Mouse (Mus musculus) kidney, postnatal 0 days (tissue): Measurements from ENCODE around the gene Pcgf6. TPM values are rescaled to one million over a fixed set of nuclear protein-coding genes. Genes with fewer than 3 reads are reported as not detected.
A peak's percentile ranks its signal among the peaks of the same experiment; 100 is the strongest.
"Not testable (repeated sequence)": the region's sequence is repeated elsewhere in the genome, so short reads cannot be mapped to it uniquely, and the experiment has no call there.

Experiments
- ATAC-seq: fragments of 200-750 bp; cut with Nextera tagmentation; replicated peaks from 2 replicates; pipeline ENCODE4 v1.8.0; 2017; ENCODE audit warnings: low read depth, moderate number of reproducible peaks, moderate TSS enrichment, moderate library complexity; ENCODE audit not compliant: low FRiP score
- DNase-seq: peaks from one replicate; pipeline ENCODE4 v3.0.0-alpha.2; 2016; ENCODE audit warnings: low spot score
- H3K27ac ChIP-seq: fragments of 300-500 bp; sonication (generic); 2 replicates; pipeline ENCODE4 v1.5.1; 2014; ENCODE audit warnings: mild to moderate bottlenecking
- H3K27me3 ChIP-seq: fragments of 300-500 bp; sonication (generic); 2 replicates; pipeline ENCODE4 v1.6.1; 2014; ENCODE audit warnings: low read length, mixed read lengths; ENCODE audit not compliant: insufficient read depth
- H3K36me3 ChIP-seq: fragments of 300-500 bp; sonication (generic); 2 replicates; pipeline ENCODE4 v1.6.1; 2014; ENCODE audit warnings: low read length, mixed read lengths; ENCODE audit not compliant: insufficient read depth
- H3K4me1 ChIP-seq: fragments of 300-500 bp; sonication (generic); replicated peaks from 2 replicates; pipeline ENCODE4 v1.6.1; 2014; ENCODE audit warnings: antibody characterized with exemption, low read length, mixed read lengths; ENCODE audit not compliant: insufficient read depth
- H3K4me2 ChIP-seq: fragments of 300-500 bp; sonication (generic); 2 replicates; pipeline ENCODE4 v1.6.1; 2014; ENCODE audit warnings: mild to moderate bottlenecking, low read length, moderate library complexity, mixed read lengths
- H3K4me3 ChIP-seq: fragments of 300-500 bp; sonication (generic); replicated peaks from 2 replicates; pipeline ENCODE4 v1.5.1; 2014; ENCODE audit warnings: low read depth, low read length
- H3K9ac ChIP-seq: fragments of 300-500 bp; sonication (generic); 2 replicates; pipeline ENCODE4 v1.6.1; 2014; ENCODE audit warnings: low read depth, low read length
- H3K9me3 ChIP-seq: fragments of 300-500 bp; sonication (generic); replicated peaks from 2 replicates; pipeline ENCODE4 v1.6.1; 2016; ENCODE audit warnings: low read length, inconsistent platforms, mixed read lengths
- CTCF ChIP-seq: IDR thresholded peaks from 2 replicates; pipeline ENCODE4 v1.5.1; 2016; ENCODE audit warnings: antibody characterized with exemption, low read depth, mild to moderate bottlenecking, moderate library complexity
- WGBS: fragments of 180-500 bp; shearing (Covaris S2); extraction: QIAGEN DNeasy Blood & Tissue Kit; methylation state at CpG from one replicate; pipeline ENCODE4 v1.1.7; 2014; 5-methylcytosine and 5-hydroxymethylcytosine counted together
- polyA plus RNA-seq: library from polyadenylated mRNA; unstranded; fragments of >200 nt; fragmentation: Nextera tagmentation; extraction: Ambion mirVana; gene quantifications from 2 replicates; pipeline ENCODE4 v1.2.1, GENCODE M21; 2015

Pcgf6 gene
- polyA plus RNA-seq, 1 experiment from 2014 or later: 19.2 TPM

DNA sequence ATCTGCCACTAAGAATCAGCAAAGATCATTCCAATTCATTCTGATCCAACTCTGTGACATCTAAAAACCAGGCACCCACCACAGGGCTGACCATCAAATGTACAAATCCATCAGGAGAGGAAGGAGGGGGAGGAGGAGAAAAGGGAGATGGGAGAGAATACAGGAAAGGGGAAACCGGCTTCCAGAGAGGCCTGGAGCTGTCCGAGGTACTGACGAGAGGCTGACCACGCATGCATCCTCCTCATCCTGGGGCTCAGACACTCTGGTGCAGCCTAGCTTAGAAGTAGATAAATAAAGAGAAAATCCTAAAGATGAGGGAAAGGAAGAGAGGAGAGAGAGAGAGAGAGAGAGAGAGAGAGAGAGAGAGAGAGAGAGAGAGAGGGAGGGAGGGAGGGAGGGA is 44.4 kb downstream of the Pcgf6 start:
- DNase-seq (peak; percentile 82), ATAC-seq (no peak)
- no peaks in the 10 kb centered on the region for H3K36me3 ChIP-seq
- H3K9me3 ChIP-seq: no peaks in the 10 kb centered on the region
- H3K27ac ChIP-seq: no peak overlapping the region
- no peak overlapping the region for H3K4me2 ChIP-seq
- H3K27me3 ChIP-seq: no peaks in the 10 kb centered on the region
- WGBS: 1% methylated on average over 4 of the region's 4 CpGs
- H3K9ac ChIP-seq: no peak overlapping the region
- H3K4me1 ChIP-seq: no peaks in the 10 kb centered on the region
- H3K4me3 ChIP-seq: no peak overlapping the region
- TF ChIP-seq CTCF: no peak

DNA sequence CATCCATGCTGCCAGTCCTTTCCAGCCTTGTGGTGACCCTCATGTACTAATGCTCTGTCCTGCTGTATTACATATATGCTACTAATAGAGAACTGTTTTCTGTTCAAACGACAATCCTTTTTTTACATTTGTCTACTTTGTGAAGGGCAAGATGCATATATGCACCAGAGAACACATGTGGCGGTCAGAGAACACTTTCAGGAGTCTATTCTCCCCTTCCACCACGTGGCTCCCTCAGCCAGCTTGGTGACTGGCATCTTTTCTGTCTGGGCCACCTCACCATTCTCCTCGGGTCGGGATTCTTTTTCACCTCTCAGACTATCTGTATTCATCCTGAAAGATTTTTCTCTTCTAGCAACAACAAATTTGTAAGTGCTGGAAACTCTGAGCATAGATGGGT is 44.8 kb downstream of the Pcgf6 start:
- DNase-seq (no peak), ATAC-seq (no peak)
- H3K4me1 ChIP-seq: no peaks in the 10 kb centered on the region
- no peaks in the 10 kb centered on the region for H3K9me3 ChIP-seq
- H3K9ac ChIP-seq: no peak overlapping the region
- no peak for TF ChIP-seq CTCF
- no peaks in the 10 kb centered on the region for H3K27me3 ChIP-seq
- WGBS: 58% methylated on average over 5 of the region's 5 CpGs
- no peak overlapping the region for H3K4me3 ChIP-seq
- H3K27ac ChIP-seq: no peak overlapping the region
- H3K36me3 ChIP-seq: no peaks in the 10 kb centered on the region
- H3K4me2 ChIP-seq: no peak overlapping the region

DNA sequence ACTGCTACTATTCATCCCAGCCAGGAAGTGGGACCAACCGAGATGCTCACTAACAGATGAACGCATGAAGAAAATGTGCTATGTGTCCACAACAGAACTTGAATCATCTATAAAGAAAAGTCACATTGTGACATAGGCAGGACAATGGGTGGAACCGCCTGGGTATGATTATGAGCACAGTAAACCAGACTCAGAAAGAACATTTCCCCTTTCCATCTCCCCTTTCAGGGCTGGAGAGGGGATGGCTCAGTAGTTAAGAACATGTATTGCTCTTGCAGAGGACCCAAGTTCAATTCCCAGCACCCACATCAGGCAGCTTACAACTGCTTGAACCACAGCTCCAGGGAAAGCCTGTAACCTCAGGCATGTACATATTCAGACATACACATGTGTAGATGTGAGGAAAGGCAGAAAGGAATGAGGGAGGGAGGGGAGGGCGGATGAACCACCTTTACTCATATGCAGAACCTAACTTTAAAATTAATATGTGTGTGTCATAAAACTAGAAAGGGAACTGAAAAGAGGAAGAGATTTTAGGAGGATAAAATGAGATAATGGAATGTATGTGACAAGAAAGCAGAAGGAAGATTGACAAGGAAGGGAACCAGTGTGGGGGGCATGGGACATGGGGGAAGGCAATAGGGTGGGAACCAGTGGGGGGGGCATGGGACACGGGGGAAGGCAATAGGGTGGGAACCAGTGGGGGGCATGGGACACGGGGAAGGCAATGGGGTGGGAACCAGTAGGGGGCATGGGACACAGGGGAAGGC is 46.8 kb downstream of the Pcgf6 start:
- Histone ChIP-seq H3K4me3 (no peak overlapping the region), H3K9me3 (no peaks in the 10 kb centered on the region), H3K9ac (no peak overlapping the region), H3K4me1 (no peaks in the 10 kb centered on the region), H3K27me3 (no peaks in the 10 kb centered on the region), H3K36me3 (no peaks in the 10 kb centered on the region), H3K27ac (no peak overlapping the region), H3K4me2 (no peak overlapping the region)
- 77% methylated on average over 6 of the region's 6 CpGs for WGBS
- TF ChIP-seq CTCF: no peak
- ATAC-seq (no peak), DNase-seq (no peak)

DNA sequence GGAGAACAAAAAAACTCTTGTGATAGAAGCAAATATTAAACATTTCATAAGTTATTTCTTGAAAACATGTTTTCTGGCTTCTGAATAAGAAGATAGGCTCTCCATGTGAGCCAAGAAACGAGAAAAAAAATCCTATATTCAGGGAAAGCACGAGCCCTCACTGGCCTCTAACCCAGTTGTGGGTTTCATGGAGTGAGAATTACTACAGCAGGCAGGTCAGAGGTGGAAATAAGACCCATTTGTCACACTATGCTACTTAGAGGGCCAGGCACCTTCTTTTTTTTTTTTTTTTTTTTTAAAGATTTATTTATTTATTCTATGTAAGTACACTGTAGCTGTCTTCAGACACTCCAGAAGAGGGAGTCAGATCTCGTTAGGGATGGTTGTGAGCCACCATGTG is 50.3 kb downstream of the Pcgf6 start:
- not testable (repeated sequence) for H3K27ac ChIP-seq, H3K4me3 ChIP-seq, H3K36me3 ChIP-seq, ATAC-seq, H3K4me2 ChIP-seq, H3K4me1 ChIP-seq, H3K9me3 ChIP-seq, H3K9ac ChIP-seq, H3K27me3 ChIP-seq, DNase-seq
- 55% methylated on average over 2 of the region's 3 CpGs for WGBS

DNA sequence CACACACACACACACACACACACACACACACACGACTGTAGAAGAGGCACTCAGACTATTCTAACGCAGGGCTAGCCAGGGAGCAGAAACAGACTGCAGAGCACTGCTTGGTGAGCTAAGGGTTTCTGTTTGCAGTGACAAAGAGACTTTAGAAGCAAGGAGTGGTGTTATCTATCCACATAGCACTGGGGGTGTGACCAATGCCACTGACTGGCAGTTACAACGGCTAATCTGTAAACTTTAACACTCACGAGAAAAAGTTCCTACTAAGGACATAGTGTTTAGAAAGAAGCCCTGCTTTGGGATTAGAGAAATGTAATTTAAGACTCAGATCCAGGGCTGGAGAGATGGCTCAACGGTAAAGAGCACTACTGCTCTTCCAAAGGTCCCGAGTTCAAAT is 51.0 kb downstream of the Pcgf6 start:
- H3K36me3 ChIP-seq: no peaks in the 10 kb centered on the region
- no peaks in the 10 kb centered on the region for H3K4me1 ChIP-seq
- H3K27me3 ChIP-seq: no peaks in the 10 kb centered on the region
- no peak overlapping the region for H3K4me3 ChIP-seq
- ATAC-seq (no peak), DNase-seq (no peak)
- H3K9ac ChIP-seq: no peak overlapping the region
- no peak for TF ChIP-seq CTCF
- H3K27ac ChIP-seq: no peak overlapping the region
- H3K4me2 ChIP-seq: no peak overlapping the region
- H3K9me3 ChIP-seq: no peaks in the 10 kb centered on the region
- 84% methylated on average over 6 of the region's 6 CpGs for WGBS

DNA sequence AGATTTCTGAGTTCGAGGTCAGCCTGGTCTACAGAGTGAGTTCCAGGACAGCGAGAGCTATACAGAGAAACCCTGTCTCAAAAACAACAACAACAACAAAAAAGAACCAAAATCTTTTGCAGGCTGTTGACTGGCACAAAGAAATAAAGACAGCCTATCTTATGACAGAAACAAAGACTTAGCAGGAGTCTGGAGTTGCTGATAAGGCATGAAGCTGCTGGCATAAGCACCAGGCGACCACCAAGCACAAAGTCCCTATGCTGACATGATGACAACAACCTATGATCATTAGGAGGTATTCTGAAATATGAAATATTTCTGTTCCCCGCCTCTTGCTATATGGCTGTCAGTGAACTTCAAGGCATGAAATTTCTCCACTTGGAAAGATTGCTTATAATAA is 51.8 kb downstream of the Pcgf6 start:
- no peak for TF ChIP-seq CTCF
- no peaks in the 10 kb centered on the region for H3K4me1 ChIP-seq
- H3K36me3 ChIP-seq: no peaks in the 10 kb centered on the region
- no peak overlapping the region for H3K4me2 ChIP-seq
- ATAC-seq (no peak), DNase-seq (no peak)
- H3K27me3 ChIP-seq: no peaks in the 10 kb centered on the region
- H3K27ac ChIP-seq: no peak overlapping the region
- 82% methylated on average over 4 of the region's 4 CpGs for WGBS
- H3K4me3 ChIP-seq: no peak overlapping the region
- no peak overlapping the region for H3K9ac ChIP-seq
- H3K9me3 ChIP-seq: no peaks in the 10 kb centered on the region
